Mouse (Mus musculus): ENCODE results near the gene Gbp7.
"Not testable (repeated sequence)": the region's sequence is repeated elsewhere in the genome, so short reads cannot be mapped to it uniquely, and the experiment has no call there.

Gbp7 gene

GRCm38 (mm10) chr3:142555623-142556022 lies 25.5 kb downstream of the Gbp7 start:
- in situ Hi-C loops (cut with MboI; ENCODE audit: low pct_unique_long_range_greater_than_20kb in 1 of 2, low sequenced_read_pairs in 2 of 2, unreplicated experiment in 1 of 2) = no loop called here

- in situ Hi-C loops (cut with MboI; ENCODE audit: low pct_unique_long_range_greater_than_20kb in 1 of 2, low sequenced_read_pairs in 2 of 2, unreplicated experiment in 1 of 2) = no loop called here
Measured at GRCm38 (mm10) chr3:142559632-142560228, 29.6 kb downstream of the Gbp7 start, which contains the start of gene Gbp3. TSS of gene Gbp3 (plus strand) at chr3:142560026.

DNA sequence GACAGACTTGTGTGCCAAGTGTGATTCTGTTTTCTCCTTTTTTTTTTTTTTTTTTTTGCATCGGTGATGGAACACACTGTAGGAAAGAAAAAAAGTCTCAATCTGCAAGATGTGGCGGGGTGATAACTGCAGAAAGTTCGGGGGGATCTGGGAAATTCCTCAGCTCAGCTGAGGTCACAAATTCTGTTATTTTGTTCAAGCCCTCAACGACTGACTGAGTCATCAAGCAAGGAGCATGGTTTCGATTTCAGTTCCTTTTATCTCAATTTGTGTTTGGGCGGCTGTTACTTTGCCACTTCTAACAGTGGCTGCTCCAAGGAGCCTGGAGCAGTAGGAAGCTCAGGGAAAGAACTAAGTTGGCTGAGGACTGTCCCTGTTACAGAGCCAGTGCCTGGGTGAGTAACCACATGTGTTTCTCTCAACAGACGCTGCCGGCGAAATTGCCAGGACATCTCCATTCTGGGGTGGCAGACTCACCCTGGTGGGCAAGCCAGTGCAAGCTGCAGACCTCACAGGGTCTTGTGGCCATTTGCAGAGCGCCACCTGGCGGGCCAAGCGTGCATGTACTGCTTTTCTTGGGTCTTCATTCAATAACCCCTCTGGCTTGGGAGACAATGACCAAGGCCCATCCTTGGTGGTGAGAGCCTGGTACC lies 30.3 kb downstream of the Gbp7 start:
- in situ Hi-C loops (cut with MboI; ENCODE audit: low pct_unique_long_range_greater_than_20kb in 1 of 2, low sequenced_read_pairs in 2 of 2, unreplicated experiment in 1 of 2) = no loop called here

DNA sequence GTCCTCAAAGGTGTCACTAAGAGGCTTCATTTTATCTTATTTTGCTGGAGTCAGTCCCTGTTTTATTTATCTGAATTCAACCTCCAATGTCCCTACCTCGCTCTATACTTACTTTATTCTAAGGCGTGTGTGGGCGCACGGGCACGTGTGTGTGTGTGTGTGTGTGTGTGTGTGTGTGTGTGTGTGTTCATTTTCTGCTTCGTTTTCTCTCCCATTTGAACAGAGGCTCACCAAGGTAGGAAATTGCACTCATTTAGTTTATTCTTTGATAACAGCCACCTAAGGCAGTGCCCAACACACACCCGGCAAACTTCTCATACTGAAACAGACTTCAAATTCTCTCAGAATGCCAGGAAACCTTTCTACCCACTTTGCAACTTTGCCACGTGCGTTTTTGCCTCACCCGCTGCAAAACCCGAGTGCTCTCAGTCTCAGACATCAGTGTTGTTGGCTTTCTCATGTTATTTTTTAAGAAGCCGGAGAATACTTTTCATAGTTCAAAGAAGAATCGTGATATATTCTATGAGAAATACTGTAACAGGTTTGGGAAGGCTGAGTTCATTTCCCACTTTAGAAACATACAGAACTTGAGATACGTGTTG lies 31.0 kb downstream of the Gbp7 start:
- in situ Hi-C loops (cut with MboI; ENCODE audit: low pct_unique_long_range_greater_than_20kb in 1 of 2, low sequenced_read_pairs in 2 of 2, unreplicated experiment in 1 of 2) = no loop called here

DNA sequence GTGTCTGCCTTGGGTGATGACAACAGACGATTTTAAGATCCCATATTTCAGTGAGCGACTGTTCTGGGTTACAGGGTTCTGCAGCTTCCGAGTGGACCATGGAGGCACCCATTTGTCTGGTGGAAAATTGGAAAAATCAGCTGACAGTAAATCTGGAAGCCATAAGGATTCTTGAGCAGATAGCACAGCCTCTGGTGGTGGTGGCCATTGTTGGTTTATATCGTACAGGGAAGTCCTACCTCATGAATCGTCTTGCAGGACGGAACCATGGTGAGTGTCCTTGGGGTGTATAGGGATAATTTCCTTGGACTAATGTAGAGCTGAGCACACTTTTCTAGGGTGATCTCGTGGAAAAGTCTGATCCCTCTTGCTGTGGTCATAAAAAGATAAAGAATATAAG lies 31.5 kb downstream of the Gbp7 start:
- in situ Hi-C loops (cut with MboI; ENCODE audit: low pct_unique_long_range_greater_than_20kb in 1 of 2, low sequenced_read_pairs in 2 of 2, unreplicated experiment in 1 of 2) = no loop called here

GRCm38 (mm10) chr3:142567490-142567889 lies 37.3 kb downstream of the Gbp7 start:
- in situ Hi-C loops (cut with MboI; ENCODE audit: low pct_unique_long_range_greater_than_20kb in 1 of 2, low sequenced_read_pairs in 2 of 2, unreplicated experiment in 1 of 2) = not testable (repeated sequence)

DNA sequence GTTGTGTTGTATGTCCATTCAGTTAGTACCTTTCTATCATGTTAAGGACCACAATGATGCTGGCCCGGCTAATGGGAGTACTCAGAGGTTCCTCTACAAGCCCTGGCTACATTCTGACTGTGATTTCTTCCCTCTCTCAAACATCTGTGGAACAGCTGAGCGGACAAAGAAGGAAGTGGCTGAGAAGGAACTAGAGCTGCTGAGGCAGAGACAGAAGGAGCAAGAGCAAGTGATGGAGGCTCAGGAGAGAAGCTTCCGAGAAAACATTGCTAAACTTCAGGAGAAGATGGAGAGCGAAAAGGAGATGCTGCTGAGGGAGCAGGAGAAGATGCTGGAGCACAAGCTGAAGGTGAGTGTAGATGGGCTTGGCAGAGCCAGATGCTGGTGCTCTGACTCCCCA lies 40.6 kb downstream of the Gbp7 start:
- in situ Hi-C loops (cut with MboI; ENCODE audit: low pct_unique_long_range_greater_than_20kb in 1 of 2, low sequenced_read_pairs in 2 of 2, unreplicated experiment in 1 of 2) = no loop called here

GRCm38 (mm10) chr3:142577108-142577507 lies 47.0 kb downstream of the Gbp7 start:
- in situ Hi-C loops (cut with MboI; ENCODE audit: low pct_unique_long_range_greater_than_20kb in 1 of 2, low sequenced_read_pairs in 2 of 2, unreplicated experiment in 1 of 2) = no loop called here

DNA sequence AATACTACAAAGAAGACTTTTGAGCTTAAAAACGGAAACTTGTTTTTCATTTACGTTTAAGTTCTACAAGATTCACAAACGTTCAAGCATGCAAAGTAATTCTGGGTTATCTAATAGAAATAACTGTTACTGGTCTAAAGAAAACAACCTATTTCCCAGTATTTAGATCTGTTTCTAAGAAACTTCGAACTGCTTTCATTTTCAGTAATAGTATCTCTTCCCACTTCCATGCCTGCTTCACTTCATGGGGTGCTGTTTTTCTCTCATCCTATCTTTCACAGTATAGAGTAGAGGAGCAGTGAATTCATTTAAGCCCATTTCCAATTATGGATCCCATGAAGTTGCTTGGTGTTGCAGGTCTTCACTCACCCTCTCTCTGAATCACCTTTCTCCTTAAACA lies 48.2 kb downstream of the Gbp7 start:
- in situ Hi-C loops (cut with MboI; ENCODE audit: low pct_unique_long_range_greater_than_20kb in 1 of 2, low sequenced_read_pairs in 2 of 2, unreplicated experiment in 1 of 2) = no loop called here

- in situ Hi-C loops (cut with MboI; ENCODE audit: low pct_unique_long_range_greater_than_20kb in 1 of 2, low sequenced_read_pairs in 2 of 2, unreplicated experiment in 1 of 2) = no loop called here
Measured at GRCm38 (mm10) chr3:142583067-142583466, 52.9 kb downstream of the Gbp7 start.

DNA sequence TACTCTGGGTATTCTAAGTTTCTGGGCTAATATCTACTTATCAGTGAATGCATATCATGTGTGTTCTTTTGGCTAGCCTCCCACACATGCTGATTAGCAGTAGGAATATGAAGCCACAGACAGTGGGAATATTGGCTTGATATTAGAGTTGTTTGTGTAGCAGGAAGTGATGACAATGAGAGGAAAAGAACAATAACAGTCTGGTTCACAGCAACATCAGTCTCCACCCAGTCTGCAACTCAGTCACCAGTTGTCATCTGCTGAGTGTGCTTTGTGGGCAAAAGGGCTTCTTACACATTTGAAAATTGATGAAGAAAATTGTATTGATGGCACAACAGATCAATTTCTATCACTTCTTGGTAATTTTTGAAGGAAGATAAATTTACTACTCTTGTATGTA lies 57.2 kb downstream of the Gbp7 start:
- in situ Hi-C loops (cut with MboI; ENCODE audit: low pct_unique_long_range_greater_than_20kb in 1 of 2, low sequenced_read_pairs in 2 of 2, unreplicated experiment in 1 of 2) = no loop called here

DNA sequence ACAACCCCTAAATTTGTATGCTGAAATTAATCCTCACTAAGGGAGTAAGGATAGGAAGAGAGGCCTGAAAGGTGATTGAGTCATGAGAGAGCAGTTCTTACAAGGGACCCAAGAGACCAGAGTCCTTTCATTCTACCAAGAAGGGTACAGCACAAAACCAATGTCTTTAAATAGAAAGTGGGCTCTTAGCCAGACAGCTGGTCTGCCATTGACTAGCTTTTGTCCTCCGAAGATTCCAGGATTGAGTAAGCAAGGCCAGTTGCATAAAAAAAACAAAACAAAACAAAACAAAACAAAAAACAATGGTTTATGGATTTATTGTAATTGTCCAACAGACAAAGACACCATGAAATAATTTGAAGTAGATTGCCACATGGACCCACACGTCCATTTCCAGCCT lies 58.7 kb downstream of the Gbp7 start:
- in situ Hi-C loops (cut with MboI; ENCODE audit: low pct_unique_long_range_greater_than_20kb in 1 of 2, low sequenced_read_pairs in 2 of 2, unreplicated experiment in 1 of 2) = no loop called here

- in situ Hi-C loops (cut with MboI; ENCODE audit: low pct_unique_long_range_greater_than_20kb in 1 of 2, low sequenced_read_pairs in 2 of 2, unreplicated experiment in 1 of 2) = no loop called here
Measured at GRCm38 (mm10) chr3:142590431-142591067, 60.4 kb downstream of the Gbp7 start.

- in situ Hi-C loops (cut with MboI; ENCODE audit: low pct_unique_long_range_greater_than_20kb in 1 of 2, low sequenced_read_pairs in 2 of 2, unreplicated experiment in 1 of 2) = no loop called here
Measured at GRCm38 (mm10) chr3:142594547-142594946, 64.4 kb downstream of the Gbp7 start, which contains the start of gene Gbp2b. TSS of gene Gbp2b (plus strand) at chr3:142594847.

- in situ Hi-C loops (cut with MboI; ENCODE audit: low pct_unique_long_range_greater_than_20kb in 1 of 2, low sequenced_read_pairs in 2 of 2, unreplicated experiment in 1 of 2) = no loop called here
Measured at GRCm38 (mm10) chr3:142597923-142598322, 67.8 kb downstream of the Gbp7 start.

Data from mouse embryonic stem cell (cell line).